Mouse (Mus musculus): Measurements from ENCODE around the gene Etv6.

Etv6 gene

DNA sequence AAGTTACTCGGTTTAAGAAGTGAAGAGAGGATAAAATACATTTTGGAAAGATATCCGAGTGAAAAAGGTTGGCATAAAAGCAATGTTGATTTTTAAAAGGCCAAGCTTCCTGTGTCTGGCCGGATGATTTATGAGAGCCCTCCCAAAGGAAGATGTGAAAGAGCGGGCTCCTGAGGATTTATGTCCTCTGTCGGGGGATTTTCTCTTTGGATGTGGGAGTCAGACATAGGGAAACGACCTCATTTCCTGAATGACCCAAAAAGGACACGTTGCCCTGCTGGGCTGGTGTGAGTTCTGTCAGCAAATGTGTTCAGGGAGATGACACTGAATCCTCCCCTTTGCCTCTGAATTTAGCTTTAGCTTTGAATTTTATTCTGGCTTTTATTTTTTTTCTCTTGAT lies 8.0 kb downstream of the Etv6 start:
- no peak for DNase-seq (ENCODE audit: low spot score)

DNA sequence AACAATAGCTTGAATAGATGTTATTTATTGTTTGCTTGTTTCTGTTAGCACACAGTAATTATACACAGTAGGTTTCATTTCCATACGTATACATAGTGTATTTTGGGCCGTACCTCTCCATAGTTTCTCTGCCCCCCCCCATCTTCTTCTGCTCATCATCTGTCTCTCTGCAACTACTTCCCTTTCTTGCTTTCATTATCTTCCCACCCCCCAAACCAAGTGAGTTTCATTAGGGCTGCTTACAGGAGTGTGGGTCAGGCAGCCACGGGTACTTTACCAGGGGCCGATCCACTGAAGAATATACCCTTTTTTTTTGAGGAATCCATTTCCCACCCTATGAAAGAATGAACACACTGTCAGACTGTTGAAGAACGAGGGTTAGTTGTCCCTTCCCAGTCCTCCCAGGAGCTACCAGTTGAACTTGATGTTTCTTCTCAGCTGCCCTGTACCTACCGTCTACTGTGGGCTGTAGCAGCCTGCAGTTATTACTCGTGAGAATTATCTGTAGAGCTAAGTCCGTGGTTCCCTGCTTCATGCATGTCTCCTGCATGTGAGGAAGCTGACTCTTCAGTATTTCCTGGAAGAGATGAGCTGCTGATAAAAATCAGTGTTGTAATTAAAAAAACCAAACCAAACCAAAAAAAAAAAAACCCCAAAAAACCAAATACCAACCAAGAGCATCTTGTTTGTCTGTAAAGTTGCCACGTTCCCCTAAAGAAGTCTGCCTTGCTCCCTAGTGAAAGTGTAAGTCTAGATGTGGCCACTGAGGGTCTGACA lies 9.8 kb downstream of the Etv6 start:
- DNase-seq (ENCODE audit: low spot score) = no peak

DNA sequence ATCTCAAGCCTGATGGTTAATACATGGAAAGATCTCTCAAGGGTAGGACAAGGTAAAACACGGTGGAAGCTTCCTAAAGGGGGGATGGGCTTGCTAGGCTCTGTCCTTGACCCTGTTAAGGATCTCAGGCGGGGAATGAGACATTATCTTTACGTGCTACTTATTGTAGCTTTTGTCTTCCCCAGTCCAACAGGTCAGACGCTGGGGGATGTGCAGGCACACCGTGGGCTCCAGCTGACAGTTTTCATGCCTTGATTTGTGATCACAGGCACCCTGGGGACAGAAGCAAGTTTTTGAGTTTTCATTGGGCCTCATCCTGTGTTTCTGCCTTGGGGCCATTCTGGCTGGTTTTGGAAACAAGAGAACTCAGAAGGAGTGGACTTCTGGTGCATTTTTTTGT lies 10.6 kb downstream of the Etv6 start:
- no peak for DNase-seq (ENCODE audit: low spot score)

DNA sequence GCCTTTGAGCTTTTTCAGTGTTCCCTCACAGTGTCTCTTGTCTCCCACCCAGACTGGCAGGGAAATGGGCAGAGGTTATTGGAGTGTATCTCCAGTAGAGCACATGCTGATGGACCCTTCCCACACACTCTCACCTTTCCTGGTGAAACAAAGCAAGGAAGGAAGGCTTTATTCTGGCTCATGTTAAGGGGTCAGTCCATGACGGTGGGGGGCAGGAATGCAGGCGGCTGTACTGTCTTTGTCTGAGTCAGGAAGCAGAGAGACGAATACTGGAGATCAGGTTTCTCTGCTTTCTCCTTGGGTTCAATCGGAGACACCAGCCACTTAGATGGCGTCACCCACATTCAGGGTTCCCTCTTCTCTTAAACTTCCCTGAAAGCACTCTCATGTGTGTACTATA lies 11.7 kb downstream of the Etv6 start:
- DNase-seq (ENCODE audit: low spot score) = no peak

DNA sequence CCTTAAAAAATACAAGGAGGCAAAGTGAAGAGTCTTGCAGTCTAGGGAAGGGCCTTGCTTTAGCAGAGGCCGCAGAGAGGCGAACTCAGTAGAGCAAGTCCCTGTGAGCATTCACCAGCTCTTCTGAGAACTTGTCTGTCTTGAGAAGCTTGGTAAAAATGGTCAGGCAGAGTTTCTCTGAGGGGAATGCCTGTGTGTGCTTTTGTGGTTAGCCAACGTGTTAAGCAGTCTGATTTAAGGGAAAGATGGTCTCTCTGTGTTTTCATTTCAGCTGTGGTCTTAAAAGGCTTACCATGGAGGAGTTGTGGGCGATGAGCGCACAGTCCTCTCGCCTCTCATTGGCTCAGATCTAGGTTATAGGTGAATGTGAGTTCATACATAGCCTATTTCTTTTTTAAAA lies 12.5 kb downstream of the Etv6 start:
- no peak for DNase-seq (ENCODE audit: low spot score)

DNA sequence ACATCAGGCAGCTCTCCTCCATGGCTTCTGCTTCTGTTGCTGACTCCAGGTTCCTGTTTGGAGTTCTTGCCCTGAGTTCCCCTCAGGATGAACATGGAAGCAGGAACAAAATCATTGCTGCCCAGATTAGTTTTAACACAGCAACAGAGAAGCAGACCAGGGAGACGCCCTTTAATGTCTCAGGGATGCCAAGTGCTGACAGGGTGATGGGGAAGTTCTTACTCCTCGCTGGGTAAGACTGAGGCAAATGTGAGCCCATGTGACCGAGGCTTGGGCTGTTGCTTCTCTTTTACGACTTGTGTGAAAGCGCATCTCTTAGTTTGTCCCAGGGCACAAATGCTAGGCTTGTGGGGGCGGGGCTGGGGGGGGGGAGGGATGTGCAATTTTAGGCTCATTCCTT lies 13.5 kb downstream of the Etv6 start:
- no peak for DNase-seq (ENCODE audit: low spot score)

DNA sequence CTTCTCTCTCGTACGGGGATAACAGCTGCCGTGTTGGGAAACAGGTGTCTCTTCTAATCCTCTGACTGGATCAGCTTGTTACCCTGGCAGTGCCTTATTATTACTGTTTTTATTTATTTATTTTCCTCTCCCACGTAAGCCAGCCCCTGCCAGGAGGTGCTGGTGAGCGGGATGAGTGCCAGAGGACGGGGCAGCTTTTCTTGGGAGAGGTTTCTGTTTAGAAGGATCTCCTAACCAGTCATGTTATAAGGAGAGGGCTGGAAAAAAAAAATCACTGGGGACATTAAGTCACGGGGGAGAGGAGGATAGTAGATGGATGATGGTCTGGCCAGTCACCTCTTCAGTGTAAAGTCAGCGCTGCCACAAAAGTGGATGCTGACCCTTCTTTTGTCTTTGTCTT lies 15.0 kb downstream of the Etv6 start:
- DNase-seq (ENCODE audit: low spot score) = no peak

DNA sequence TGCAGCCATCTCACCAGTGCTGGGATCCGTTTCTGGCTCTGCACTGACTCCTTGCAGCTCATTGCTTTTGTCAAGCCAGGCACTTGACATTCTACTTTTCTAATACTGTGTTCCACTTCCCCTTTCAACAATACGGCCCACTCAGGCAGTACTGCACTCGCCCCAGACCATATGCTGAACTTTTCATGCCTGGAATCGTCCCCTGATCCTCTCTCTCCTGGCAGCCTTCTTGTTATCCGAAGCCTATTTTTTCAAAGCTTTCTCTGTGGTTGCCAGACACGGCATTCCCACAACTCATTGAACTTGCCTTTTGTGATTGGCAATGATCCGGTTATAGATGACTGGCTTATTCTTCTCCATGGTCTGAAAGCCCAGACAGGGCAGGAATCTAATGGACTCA lies 16.4 kb downstream of the Etv6 start:
- no peak for DNase-seq (ENCODE audit: low spot score)

DNA sequence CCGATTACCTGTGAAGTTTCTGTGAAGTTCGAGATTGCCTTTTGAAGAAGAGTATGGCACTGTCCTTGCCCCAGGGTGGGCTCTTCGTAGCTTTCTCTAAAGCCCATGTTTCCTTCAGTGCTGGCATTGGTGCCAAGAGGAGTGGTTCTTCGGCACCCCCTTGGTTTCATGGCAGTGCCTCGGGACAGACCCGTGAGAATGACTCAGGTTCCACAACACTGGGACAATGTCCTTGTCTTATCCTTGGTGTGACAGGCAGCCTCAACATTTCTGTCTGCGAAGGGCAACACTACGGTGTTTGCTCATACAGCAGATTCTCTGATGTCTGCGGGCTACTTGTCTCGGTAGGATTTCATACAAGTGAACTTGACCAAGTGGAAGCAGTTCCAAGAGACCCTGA lies 17.6 kb downstream of the Etv6 start:
- no peak for DNase-seq (ENCODE audit: low spot score)

DNA sequence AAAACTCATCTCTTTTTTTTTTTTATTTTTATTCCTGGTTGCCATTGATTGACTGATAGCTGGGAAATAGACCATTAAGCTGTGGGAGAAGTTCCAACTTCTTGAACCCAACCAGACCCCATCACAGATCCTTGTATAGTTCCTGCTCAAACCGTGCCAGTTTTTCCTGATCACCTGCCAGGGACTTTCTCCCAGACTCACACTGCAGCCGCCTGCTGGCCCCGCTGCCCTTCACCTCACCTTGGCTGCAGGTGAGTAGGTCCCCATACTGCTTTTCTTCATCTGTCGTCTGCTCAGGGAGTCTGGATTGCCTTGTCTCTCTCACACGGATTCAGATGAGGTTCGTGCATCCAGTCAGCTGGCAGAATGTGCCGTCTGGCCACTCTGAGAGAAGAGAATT lies 18.1 kb downstream of the Etv6 start:
- DNase-seq (ENCODE audit: low spot score) = no peak

DNA sequence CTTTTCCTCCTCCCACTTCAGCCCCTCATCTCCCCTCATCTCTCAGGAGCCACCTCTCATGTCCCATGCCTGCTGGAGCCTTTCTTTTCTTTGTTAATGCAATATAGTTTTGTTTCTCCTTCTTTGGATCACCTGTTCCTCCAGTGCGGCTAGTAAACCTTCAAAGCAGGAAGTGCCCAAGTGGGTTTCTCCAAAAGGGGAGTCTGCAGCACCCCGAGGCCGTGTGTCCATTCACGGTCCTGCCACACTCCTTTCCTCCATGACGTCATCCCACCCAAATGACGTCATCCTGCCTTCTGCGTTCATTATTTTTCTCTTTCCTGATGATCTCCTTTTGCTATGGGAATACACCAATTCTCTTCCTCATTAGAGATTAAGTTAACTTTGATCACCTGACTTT lies 20.1 kb downstream of the Etv6 start:
- no peak for DNase-seq (ENCODE audit: low spot score)

DNA sequence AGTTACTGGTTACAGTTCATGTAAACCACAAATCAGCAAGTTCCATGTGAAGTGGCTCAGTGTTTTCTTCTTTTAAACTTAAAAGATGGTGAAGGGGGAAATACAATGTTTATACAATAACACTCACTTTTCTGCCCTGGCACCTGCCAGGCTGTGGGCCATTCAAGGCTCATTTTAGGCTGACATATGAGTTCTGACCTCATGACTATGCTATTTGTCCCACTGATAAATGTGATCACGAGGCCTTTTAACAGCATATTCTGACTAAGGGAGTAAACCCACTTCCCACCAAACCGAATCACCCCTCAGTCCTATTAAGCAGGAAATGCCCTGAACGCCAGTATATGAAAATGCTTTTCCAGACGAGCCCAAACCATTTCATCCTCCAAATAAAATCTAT lies 23.0 kb downstream of the Etv6 start:
- DNase-seq (ENCODE audit: low spot score) = no peak

DNA sequence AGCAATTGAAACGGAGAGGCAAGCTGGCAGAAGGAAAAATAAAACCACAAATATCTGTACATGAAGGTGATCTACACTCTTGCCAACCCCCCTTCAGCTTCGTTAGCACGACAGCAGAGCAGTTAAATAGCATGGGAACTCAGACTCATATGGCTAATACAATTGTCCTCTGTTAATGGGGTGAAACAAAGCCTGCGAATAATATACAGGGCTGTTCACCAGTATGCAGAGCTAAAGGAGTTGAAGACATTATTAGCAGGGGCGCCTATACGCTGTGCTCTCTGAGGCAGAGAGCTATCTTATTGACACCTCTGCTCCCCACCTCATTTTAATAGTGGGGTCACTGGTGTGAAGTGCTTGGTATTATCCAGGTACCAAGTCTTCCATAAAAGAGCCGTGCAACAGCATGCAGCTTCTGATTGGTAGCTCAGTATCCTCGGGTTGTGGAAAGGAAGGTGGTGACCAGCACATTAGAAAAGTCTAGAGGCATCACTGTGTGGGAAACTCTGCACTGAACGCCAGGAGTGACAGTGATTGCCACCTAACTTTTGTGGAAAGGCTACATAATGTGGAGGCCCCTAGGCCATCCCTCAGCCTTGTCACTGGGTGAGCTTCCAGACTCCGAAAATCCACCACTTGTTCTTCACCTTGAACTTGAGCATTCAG lies 23.5 kb downstream of the Etv6 start:
- DNase-seq (ENCODE audit: low spot score) = no peak

DNA sequence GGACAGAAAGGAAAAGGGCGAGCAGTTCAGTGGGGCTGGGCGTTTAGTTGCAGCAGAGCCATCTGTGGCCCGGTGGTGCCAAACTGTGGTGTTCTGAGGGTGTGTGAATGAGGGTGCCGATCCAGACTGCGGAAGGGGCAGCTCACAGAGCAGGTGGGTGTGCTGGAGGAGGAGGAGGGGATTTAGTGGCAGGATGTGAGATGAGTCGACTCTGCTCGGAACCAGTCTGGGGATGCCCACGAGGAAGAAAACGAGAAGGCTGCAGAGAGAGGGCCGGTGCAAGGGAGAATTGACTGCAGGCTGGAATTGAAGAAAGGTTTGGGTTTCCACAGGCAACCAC lies 24.0 kb downstream of the Etv6 start:
- no peak for DNase-seq (ENCODE audit: low spot score)

DNA sequence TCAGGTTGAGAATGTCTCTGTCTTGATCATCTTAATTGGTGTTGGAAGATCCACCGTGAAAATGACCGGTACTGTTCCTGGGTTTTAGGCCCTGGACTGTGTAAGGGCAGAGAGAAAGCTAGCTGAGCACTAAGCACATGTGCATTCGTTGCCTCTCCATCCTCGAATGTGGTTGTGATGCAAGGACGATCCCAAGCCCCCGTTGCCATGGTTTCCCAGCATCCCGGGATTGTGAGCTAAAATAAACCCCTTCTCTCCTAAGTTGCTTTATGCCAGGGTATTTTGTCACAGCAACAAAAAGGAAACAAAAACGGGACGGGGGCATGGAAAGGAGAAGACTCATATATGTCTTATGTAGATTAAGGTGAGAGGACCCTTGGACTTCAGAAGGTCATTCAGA lies 24.5 kb downstream of the Etv6 start:
- no peak for DNase-seq (ENCODE audit: low spot score)

DNA sequence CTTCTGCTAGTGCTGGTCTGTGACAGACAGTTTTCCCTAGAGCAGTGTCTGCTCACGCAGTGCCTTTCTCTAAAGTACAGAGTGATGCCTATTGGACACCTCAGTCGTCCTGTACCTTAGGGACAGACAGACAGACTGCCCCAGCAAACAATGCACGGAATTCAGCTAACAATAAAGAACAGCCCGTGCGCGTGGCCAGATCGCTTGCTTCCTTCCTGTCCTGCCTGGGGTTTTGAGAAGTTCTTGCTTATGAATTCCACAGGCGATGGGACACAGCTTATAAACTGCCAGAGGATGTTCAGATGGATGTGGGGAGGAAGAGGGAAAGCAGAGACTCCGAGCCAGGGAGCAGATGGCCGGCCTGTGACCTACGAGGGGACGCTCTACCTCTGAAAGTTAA lies 25.3 kb downstream of the Etv6 start:
- no peak for DNase-seq (ENCODE audit: low spot score)

DNA sequence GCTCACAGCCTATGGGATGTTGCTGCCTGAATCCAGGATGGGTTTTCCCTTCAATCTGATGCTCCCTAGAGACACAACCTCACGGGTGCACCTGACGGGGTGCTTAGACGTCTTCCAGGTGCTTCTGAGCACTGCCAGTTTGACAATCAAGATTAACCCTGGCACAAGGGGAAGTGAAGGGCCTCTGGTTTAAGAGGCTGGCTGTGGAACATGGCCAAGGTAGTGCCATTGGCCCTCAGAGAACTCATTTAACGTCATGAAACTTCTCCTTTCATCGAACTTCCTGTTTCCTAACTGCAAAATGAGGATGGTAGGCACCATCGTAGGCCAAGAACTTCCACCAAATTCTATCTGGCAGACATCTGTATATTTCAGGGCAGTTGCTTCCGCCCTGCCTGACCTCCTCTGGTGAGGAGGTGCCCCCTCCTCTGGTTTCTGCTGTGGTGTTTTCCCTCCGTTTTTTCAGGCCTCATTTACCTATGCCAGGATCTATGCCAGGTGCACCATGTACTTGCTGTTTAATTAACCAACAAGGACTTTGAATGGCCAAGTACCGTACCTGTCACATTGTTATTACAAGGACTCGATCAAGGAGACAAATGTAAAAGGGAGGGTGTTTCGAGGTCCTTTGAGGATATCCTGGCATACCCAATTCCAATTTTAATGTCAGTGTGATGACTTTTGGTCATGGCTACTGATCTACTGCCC lies 29.7 kb downstream of the Etv6 start:
- no peak for DNase-seq (ENCODE audit: low spot score)

DNA sequence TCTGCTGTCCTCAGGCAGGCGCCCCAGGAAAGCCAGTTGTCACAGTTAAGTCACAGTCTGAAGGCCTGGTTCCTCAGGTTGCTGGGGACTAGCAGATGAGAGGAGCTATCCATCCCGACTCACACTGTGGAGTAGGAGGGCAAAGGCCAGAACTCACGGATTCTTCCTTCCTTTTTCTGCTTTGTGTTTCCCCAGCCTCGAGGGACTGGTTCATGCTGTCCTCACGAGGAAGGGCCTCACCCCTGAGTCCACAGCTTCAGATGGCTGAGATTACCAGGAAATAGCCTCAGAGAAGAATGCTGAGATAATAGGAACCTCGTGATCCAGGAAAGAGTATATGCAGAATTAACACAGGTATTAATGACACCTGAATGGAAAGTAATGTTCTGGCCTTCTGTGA lies 30.6 kb downstream of the Etv6 start:
- DNase-seq (ENCODE audit: low spot score) = no peak

DNA sequence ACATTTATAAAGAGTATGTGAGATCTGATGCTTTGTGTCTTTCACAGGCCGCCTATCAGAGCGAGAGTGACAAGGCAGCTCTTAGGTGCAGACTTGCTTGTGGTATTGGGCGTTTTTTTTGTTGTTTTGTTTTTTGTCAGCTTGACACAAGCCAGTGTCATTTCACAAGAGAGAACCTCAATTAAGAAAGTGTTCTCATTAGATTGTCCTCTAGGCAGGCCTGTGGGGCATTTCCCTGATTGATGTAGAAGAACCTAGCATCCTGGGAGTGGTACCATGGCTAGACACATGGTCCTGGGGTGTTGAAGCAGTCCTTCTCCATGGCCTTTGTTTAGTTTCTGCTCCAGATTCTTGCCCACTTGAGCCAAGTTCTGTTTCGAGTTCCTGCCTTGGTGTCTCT lies 31.5 kb downstream of the Etv6 start:
- no peak for DNase-seq (ENCODE audit: low spot score)

DNA sequence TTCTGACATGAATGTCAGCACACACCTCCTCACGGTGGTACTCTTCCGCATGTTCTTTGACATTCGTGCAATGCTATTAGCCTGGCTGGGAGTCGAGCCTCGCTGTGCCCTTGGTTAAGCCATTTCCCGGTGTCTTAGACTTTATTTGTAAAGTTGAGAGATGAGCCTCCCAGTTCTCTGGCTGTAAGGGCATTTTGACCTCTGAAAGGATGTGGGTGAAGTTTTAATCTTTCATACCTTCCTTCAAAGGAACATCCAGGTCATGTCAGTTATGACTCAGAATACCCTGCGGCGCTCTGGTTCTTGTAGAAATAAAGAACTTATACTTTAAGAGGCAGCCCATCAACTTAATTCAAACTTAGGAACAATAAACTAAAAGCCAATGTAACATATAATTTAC lies 32.0 kb downstream of the Etv6 start:
- DNase-seq (ENCODE audit: low spot score) = no peak

DNA sequence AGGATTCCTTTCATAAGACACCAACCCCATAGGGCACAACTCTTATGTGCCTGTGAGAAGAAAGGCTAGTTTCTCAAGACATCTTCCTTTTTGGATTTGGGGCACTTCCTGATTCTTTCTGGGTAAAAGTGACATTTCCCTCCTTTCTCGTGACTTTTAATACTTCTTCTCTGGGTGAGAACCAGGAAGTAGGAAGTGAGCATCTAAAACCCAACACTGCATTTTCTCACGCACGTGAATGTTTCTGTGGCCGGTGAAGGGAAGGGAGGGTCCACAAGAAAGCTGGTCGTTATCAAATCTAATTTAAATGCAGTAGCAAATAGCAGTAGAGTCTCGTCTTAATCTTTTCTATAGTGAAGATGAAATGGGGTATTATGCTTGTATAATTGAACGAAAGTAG lies 36.9 kb downstream of the Etv6 start:
- DNase-seq (ENCODE audit: low spot score) = no peak

DNA sequence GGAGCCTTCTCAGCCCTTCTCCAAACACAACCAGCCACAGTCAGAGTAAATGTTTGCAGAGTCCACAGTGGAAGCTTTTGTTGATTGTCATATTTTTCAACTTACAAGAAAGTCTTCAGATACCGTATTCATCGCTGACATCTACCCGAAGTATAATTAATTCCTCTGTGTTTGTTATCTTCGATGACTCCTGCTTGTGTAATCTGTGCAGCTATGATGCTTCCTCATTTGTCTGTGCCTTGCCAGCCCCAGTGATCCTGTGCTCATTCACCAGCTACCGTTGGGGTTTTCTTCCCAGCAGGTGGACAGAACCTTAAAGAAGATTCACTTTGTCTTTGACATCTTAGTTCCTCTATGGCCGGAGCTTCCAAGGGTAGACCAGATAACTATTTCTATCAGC lies 37.4 kb downstream of the Etv6 start:
- no peak for DNase-seq (ENCODE audit: low spot score)

DNA sequence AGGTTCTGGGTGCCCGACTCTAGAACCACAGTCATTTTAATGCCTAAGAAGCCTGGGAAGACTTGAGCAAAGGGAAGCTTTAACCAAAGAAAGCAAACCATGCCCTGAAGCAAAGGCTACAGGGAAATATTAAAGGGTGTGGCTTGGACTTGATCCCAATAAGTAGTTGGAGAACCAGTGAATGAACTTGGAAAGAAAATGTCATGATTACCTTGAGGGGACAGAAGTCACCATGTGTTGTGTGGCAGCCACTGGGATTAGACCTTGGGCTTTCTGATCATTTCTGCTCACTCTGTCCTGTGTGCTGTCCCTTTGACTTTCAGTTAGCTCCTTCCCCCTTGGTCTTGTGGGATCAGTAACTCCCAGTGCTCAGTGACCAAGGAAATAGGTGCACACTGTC lies 38.9 kb downstream of the Etv6 start:
- DNase-seq (ENCODE audit: low spot score) = no peak

DNA sequence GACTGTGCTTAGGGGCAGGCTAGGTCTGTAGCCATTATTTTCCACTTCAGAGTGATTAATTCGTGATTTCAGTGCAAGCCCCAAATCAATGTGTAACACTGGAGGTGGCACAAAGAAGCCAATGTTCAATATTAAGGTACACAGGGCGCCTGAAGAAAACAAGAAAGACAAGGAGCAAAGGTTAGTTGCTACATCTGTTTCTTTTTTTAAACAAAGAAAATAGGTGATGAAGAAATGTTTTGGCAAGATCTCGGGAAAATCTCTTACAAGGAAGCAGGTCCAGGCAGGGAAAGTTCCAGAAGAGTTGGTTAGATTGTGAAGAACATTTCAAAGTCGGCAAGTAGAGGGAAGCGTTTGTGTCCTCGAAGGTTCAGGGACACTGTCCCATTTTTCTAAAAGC lies 39.5 kb downstream of the Etv6 start:
- no peak for DNase-seq (ENCODE audit: low spot score)
